Mouse (Mus musculus): ENCODE results near the gene Sh3pxd2b.
A peak's percentile ranks its signal among the peaks of the same experiment; 100 is the strongest.

The Sh3pxd2b gene

DNA sequence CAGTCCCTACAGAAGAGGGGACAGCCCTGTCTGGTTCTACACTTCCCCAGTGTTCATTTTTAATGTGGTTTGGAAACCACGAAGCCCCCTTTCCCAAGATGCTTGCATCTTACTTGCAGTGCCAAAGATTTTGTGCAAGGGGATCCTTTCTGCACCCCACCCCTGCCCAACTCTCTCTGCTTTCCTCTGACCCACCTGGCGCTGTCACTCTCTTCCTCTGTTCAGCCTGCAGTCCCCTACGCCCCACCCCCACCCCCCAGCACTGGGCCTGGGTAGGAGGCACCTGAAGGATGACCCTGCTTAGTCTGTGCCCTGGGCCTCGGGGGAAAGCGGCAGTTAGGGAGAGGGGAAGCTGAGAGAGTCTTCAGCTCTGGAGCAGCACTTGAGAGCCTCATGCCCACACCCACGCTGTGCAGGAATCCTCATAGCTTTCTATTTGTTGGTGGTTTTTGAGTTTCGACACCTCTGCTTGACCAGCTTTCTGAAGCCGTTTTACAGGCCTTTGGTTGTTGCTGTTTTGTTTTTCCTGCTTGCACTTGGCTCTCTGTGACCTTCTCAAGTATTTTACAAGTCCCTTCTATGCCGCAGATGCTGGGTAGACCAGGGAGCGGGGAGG is 77.5 kb downstream of the Sh3pxd2b start:
- DNase-seq (ENCODE audit: low spot score in 2 of 2): no peak

DNA sequence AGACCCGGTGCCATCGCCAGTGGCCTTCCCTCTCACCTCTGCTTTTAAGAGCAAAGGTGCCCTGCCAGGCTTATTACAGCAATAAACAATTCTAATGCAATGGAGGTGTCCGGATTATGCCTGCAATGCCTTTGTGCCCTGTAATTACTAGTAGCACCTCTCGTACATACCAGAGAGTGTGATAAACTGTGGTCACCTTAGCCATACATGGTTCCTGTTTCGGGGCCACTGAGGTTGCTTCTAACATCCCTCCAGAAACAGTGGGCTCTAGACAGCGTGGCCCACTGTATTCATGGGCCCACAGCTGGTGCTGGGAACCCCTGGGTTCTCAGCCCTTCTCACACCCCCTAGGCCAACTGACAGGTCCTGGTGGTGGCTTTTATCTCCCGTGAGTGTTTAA is 79.9 kb downstream of the Sh3pxd2b start:
- DNase-seq (ENCODE audit: low spot score in 2 of 2): no peak

DNA sequence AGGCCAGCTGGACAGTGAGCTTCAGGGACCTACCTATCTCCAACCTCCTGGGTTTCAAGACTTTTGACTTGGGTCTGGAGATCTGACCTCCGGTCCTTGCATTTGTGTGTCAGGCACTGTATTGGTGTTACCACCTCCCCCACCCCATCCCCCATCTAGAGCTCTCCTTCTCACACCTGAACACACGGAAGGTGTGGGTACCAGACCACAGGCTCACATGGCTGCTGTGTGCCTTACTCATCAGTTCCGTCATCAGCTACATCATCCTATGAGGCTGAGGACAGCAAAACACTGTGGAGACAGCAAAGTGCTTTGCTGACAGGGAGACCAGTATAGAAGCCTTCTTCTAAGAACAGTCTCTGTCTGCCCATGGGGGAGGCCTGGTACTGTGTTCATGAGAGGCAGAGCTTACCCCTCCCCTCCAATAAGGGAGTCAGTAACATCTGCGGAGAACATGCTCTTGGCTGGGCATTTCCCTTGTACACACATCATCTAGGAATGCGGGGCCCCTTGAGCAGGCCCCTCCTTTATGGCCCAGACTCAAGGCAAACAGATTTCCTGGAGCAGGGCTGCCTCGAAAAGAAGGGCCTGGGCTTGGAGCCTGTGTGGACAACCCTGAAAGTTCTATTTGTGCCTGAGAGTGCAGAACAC is 87.9 kb downstream of the Sh3pxd2b start:
- no peak for DNase-seq (ENCODE audit: low spot score in 2 of 2)

DNA sequence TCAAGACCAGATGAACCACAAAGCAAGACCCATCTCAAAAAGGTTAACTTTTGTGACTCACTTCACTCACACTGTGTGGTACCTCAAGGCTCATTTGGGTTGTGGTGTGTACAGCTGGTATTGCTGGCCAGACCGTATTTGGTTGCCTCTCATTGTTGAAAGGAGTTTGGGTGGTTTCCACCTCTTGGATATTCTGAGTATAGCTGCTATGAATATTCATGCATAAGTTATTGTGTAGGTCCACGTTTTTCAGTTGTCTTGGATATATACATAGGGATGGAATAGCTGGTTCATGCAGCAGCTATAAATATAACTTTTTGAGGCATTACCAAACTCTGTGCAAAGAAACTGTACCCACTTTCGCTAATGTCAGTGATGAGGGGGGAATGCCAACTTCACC is 95.0 kb downstream of the Sh3pxd2b start:
- DNase-seq (ENCODE audit: low spot score in 2 of 2): no peak

DNA sequence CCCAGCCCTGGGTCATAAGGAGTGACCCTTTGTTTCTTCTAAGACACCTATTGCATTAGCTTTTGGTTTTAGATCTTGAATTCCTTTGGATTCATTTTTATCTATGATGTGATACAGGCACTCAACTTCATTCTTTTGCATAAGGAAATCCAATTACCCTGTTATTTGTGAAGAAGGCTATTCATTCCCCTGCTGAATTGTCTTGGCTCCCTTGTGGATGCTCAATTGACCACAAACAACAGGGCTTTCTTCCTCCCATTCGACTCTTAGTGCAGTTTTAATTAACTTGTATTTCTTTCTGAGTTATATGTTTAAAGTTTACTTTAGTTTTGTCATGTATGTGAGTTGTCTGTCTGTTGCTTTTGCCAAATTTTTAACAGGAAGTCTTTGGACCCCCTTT is 96.6 kb downstream of the Sh3pxd2b start:
- no peak for DNase-seq (ENCODE audit: low spot score in 2 of 2)

DNA sequence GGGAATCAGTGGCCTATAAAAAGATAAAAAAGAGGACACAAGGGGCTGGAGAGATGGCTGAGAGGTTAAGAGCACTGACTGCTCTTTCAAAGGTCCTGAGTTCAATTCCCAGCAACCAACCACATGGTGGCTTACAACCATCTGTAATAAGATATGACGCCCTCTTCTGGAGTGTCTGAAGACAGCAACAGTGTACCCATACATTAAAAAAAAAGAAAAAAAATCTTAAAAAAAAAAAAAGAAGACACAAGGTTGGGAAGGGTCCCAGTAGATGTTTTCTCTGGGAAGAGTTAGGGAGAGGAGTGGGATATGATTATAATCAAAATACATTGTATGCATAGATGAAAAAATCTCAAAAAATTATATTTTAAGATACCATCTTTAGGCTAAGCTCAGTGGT is 97.5 kb downstream of the Sh3pxd2b start:
- DNase-seq (ENCODE audit: low spot score in 2 of 2): no peak

DNA sequence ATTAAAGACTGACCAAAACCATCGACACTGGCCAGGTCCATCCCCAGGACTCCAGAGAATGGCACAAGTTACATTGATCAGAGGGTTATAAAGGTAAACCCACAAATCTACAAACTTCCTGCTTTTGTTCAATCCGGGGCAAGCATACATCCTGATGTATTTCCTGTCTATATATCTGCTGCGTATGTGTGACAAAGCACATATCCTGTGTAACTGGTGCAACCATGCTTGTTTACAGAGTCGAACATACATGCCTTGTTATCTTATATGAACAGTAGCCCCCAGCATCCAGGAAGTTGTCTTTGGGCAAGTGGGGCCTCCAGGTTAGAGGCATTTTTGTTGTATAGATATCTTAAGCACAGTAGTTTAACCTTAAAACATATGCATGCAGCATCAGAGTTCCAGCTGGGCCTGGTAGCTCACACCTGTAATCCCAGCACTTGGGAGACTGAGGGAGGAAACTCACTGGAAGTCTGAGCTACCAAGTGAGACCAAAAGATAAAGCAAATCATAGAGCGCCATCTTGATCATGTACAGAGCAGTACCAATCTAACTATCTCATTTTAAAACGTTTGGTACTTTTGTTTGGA is 98.1 kb downstream of the Sh3pxd2b start:
- no peak for DNase-seq (ENCODE audit: low spot score in 2 of 2)

DNA sequence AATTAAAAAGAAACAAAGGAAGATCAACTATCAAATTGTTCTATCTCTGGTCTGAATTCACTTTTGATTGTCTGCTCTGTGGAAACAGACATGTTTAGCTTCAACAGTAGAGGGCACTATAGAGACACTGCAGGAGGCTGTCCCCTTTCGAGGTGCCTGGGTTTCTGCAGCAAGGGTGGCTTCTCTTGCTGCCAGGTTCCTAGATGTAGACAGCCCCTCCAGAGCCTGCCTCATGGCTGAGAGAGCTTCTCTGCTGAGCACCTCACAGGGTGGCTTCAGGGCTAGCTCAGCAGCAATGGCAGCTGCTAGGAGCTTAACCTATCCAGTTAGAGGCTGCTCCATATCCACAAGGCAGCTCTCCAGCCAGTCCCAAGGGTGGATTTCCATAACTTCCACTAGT is 102.6 kb downstream of the Sh3pxd2b start:
- DNase-seq (ENCODE audit: low spot score in 2 of 2): peak in 1 of 2 experiments; percentile 32

DNA sequence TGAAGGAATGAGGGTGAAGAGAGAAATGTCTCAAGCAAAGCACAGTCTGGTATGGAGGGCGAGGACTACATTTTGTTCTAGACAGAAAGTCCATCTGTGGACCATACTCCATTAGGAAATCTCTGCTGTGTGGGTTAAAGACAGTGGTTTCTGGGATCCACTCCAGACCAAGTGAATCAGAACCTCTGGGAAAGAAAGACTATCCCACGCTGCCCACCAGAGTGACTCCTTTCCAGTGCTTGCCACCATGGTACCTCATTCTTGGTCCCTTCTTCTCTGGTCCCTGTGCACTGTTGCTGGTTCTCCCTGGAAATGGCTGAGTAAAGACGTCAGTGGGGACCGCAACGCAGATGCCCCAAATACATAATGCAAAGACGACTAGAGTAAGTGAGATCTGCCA is 103.7 kb downstream of the Sh3pxd2b start:
- DNase-seq (ENCODE audit: low spot score in 2 of 2): no peak

DNA sequence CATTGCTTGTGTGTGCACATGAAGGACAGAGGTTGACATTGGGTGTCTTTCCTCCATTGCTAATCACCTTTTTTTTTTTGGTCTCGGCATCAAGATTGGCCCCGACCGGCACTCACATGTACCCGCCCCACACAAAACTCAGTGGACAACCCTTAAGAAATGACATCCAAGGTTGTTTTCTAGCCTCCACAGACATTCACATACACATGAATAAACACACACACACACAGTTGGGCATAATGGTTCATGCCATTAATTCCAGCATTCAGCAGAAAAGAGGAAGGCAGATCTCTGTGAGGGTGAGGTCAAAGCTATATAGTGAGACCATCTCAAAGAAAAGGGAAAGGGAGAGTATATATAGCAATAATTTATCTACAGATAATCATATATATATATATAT is 105.1 kb downstream of the Sh3pxd2b start:
- no peak for DNase-seq (ENCODE audit: low spot score in 2 of 2)

DNA sequence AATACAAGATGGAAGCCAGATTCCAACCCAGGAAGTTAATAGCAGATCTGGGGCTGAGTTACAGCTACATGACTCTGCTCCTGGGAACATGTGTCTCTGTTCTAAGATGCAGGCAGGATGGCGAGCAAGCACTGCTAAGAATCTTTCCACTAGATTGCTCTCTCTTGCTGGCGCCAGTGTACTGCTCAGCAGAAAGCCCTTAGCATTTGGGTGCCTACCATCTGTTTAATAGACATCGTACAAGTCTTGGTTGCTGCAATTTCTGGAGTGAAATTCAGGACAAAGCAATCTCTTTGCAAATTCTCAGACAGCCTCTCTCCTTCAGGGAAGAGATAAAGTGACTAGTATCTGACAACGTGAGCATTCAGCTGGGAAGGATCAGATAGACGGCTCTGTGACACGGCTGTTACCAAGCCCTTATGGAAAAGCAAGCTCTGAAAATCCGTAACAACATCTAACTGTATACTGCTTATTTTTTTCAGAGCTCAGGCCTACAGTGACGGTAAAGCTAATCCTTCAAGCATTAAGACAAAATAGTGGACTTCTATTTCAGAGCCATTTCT is 105.8 kb downstream of the Sh3pxd2b start:
- peak in 1 of 2 experiments; percentile 18 for DNase-seq (ENCODE audit: low spot score in 2 of 2)

DNA sequence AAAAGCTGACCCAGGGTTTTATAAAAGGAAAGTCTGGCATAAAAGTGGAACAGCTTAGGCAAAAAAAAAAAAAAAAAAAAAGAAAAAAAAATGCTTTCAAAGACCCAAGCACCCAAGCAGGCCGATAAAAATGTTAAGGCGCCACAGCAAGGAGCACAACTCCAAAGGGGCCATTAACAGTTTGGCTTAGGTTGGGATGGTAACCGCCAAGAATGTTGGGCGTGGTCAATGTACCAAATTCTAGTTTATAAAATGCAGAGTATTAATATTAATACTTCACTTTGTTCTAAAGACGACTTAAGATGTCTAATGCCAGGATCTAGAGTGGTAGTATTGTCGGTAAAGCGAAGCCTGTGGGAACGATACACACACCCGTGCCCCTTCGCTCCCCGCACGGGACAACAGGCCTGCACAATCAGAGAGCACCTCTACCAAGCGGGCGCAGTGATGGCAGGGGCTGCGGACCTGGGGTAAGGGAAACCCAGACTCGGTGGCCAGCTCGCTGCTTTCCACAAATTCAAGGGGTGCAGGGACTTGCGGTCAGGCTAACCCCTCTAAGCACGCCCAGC is 106.7 kb downstream of the Sh3pxd2b start:
- DNase-seq (ENCODE audit: low spot score in 2 of 2): peak in 1 of 2 experiments; percentile 31

DNA sequence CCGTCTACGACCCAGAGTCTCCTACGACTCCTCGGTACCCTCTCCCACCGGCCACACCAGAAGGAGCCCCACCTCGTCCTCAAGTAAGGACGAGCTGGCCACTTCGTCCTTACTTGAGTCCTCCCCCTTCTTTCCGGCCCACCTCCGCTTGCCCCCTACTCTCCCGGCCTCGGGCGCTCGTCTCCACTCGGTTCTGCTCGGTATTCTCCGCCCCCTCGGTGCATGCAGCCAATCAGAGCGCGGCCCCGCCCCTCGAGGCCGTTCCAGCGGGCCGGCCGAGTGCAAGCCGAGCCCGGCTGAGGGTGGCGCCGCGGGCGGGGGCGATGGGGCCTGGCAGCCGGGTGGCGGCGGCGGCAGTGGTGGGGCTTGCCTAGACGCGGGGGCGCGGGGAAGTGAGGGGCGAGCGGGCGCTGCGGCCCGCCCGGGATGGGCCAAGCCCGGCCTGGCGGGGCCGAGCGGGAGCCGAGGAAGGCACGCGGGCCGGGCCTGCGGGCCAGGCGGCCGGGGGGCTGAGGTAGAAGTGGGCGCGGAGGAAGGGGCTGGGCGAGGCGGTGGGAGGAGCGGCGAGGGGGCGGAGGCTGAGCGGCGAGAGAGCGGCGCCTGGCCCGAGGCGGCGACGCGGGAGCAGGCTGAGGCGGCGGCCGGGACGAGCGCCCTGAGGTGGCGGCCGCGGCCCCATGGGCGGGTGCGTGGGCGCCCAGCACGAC is 107.3 kb downstream of the Sh3pxd2b start, which contains the start of gene Ubtd2:
TSS of gene Ubtd2 (plus strand) at position 571 of the 707 bp plus-strand sequence.
- DNase-seq (ENCODE audit: low spot score in 2 of 2): peak; percentile 92 to 97

DNA sequence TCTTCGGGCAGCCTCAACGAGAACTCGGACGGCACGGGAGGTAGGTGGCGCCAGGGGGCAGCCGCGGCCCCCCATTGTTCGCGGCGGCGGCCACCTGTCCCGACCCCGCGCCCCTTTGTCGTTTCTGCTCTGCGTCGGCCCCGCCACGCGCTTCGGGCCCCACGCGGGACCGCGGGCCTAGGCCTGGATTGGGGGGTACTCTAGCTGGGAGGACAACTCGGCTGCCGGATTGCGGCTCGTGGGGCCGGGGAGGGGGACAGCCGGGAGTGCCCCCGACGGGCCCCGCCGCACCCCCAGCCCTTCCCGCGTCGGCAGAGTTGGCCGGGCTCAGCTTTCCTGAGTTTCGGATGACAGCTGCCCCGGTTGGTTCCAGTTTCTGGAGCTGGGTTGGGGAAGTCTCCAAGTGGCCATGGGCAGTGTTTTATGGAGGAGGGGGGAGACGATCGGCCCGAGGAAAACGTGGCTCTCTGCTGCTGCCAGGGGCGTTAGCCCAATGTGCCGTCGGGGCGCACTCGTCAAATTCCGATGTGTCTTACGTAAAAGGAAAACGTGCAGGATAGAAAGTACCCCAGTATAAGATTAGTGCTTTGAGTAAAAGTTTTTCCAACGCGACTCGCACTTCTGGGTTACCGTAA is 108.0 kb downstream of the Sh3pxd2b start:
- DNase-seq (ENCODE audit: low spot score in 2 of 2): no peak

DNA sequence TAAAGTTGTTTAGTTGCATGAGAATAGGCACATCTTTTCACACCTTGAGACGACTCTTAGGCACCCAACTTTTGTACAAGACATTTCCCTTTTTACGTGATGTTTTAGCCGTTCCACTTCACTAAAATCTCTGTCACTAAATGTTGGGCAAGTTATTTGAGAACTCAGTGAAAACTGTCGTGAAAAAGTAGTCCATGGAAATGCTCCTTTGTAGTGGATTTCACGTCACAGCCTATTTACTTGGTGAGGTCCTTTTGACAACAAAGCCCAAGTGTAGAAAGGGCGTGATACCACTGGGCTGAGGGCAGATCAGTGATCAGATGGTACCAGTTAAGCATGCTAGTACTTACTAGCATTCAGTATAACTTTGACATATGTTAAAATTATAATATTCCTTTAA is 108.7 kb downstream of the Sh3pxd2b start:
- DNase-seq (ENCODE audit: low spot score in 2 of 2): no peak

DNA sequence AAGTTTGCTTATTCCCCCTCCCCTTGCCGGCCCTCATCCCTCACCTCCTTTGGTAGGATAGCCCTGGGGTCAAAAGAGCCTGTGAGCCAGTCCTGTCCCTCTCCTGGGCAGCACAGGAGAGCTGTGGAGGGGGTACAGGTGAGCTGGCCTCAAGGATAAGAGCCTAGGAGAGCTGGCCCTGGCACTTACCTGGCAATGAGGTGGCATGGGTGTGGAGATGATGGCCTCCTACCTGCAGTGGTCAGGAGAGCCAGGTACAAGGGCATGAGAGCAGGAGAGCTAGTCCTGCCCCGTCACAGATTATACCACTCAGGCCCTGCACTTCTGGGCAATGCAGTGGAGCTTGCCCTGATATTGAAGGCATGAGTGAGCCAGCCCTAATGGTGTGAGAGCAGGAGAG is 116.7 kb downstream of the Sh3pxd2b start:
- no peak for DNase-seq (ENCODE audit: low spot score in 2 of 2)

DNA sequence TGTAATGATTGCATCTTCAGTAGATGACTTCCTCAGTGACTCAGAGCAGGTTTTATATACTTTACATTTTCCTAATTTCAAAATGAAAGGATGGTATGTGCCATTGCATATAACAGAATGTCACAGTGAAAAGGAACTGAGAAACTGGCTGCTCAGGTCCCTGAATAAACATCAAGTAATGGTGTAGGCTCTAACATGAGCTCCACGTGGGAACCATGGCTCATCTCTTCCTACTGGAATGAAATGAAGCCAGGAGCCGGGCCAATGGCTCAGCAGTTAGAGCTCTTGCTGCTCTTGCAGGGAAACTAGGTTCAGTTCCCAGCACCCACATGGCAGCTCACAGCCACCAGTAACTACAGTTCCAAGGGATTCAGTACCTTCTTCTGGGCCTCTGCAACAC is 124.3 kb downstream of the Sh3pxd2b start:
- no peak for DNase-seq (ENCODE audit: low spot score in 2 of 2)

DNA sequence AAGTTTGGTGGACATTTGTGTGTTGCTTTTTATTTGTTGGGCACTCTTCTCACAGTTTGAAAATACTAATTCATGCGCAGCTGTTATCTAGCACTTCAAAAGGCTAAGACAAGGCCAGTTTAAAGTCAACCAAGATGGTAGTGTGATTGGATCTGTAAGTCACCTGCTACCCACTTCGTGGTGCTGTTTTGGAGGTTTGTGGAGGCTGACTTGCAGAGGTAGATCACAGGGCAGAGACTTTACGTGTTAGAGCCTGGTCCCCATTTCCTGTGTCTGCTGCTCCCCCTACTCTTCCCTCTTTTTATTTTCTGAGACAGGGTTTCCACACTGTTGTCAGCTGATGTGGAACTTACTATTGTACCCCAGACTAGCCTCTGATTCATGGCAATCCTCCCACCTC is 127.1 kb downstream of the Sh3pxd2b start:
- DNase-seq (ENCODE audit: low spot score in 2 of 2): no peak

DNA sequence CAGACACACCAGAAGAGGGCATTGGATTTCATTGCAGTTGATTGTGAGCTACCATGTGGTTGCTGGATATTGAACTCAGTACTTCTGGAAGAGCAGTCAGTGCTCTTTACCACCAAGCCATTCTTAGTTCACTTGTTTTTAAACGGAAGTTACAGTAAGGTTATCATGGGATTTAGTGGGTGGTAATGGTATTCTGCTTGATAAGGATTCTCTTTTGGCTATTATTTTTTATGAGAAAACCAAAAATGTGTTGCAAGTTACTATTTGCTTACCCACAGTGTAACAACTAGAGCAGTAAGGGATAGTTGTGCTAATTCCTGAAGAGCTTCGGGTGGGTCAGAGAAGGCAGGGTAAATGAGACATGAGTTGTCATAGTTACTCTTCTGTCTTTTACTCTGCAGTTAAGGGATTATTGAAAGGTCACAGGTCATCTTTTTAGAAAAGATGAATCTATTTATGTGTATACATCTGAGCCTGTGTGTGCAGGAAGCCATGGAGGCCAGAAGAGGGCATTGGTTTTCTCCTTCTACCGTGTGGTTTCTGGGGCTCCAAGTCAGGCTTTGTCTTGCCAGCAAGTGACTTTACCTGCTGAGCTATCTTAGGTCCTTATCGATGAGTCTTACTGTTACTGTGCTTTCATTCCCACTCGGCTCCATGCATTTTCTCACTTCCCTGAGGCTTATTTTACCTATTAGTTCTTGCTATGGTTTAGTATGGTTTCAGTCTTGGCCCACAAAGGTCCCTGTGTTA is 128.0 kb downstream of the Sh3pxd2b start:
- DNase-seq (ENCODE audit: low spot score in 2 of 2): no peak
